Mouse (Mus musculus) limb, embryonic 13.5 days (tissue): Measurements from ENCODE around the gene Fbxo9. TPM values are rescaled to one million over a fixed set of nuclear protein-coding genes. Genes with fewer than 3 reads are reported as not detected.
"Not testable (repeated sequence)": the region's sequence is repeated elsewhere in the genome, so short reads cannot be mapped to it uniquely, and the experiment has no call there.

ENCODE experiments used
- ATAC-seq: fragments of 200-750 bp; cut with Nextera tagmentation; 2 replicates; pipeline ENCODE4 v1.8.0; 2017; ENCODE audit warnings: low read depth, moderate number of reproducible peaks, moderate TSS enrichment; ENCODE audit not compliant: low FRiP score
- H3K27ac ChIP-seq: fragments of 300-500 bp; sonication (generic); 2 replicates; pipeline ENCODE4 v1.5.1; 2015; ENCODE audit warnings: inconsistent platforms, mild to moderate bottlenecking, moderate library complexity
- H3K27me3 ChIP-seq: fragments of 300-500 bp; sonication (generic); 2 replicates; pipeline ENCODE4 v1.6.1; 2015; ENCODE audit warnings: mild to moderate bottlenecking, inconsistent platforms
- H3K36me3 ChIP-seq: fragments of 300-500 bp; sonication (generic); 2 replicates; pipeline ENCODE4 v1.6.1; 2015; ENCODE audit warnings: inconsistent platforms, mild to moderate bottlenecking, moderate library complexity
- H3K4me1 ChIP-seq: fragments of 300-500 bp; sonication (generic); 2 replicates; pipeline ENCODE4 v1.6.1; 2015; ENCODE audit warnings: inconsistent platforms
- H3K4me2 ChIP-seq: fragments of 300-500 bp; sonication (generic); replicated peaks from 2 replicates; pipeline ENCODE4 v1.6.1; 2015; ENCODE audit warnings: inconsistent platforms, mild to moderate bottlenecking, moderate library complexity
- H3K4me3 ChIP-seq: fragments of 300-500 bp; sonication (generic); 2 replicates; pipeline ENCODE4 v1.5.1; 2015; ENCODE audit warnings: moderate library complexity, mild to moderate bottlenecking, inconsistent platforms
- H3K9ac ChIP-seq: fragments of 300-500 bp; sonication (generic); 2 replicates; pipeline ENCODE4 v1.6.1; 2015; ENCODE audit warnings: mild to moderate bottlenecking, inconsistent platforms
- H3K9me3 ChIP-seq: fragments of 300-500 bp; sonication (generic); 2 replicates; pipeline ENCODE4 v1.6.1; 2016; ENCODE audit warnings: inconsistent platforms
- WGBS: fragments of 180-500 bp; shearing (Covaris S2); methylation state at CpG from one replicate; pipeline ENCODE4 v1.1.7; 2015; 5-methylcytosine and 5-hydroxymethylcytosine counted together
- polyA plus RNA-seq: library from polyadenylated mRNA; unstranded; fragments of >200 nt; fragmentation: Nextera tagmentation; extraction: Ambion mirVana; gene quantifications from 2 replicates; pipeline ENCODE4 v1.2.1, GENCODE M21; 2015

The Fbxo9 gene
- 36.8 and 39.4 TPM in 2 replicates for polyA plus RNA-seq

DNA sequence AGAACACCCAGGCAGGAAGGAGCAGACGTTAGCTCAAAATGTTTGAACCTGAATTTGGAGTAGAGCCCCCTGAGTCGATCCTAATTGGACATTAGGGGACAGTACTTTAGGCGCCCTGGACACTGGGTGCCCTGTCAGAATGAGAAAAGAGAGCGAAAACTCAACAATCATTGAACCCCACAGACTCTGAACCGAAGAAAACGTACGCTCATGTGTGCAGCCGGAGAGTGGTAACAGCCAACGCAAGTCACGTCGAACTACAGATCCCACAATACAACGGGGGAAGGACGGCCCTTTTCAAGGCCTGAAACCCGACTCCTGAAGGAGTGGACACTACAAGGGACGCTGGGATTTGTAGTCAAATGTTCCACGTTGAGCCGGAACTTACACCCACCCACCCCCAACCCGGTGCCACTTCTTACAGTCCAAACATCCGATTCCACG lies at the start of gene Fbxo9, which contains the start of gene Ick:
Gene Fbxo9, minus strand, starts transcription at position 270 of the 444 bp plus-strand sequence.
Gene Ick, plus strand, starts transcription at position 397 of the 444 bp plus-strand sequence.
- H3K27ac ChIP-seq, result peak within 1 kb of the TSS; percentile 95
- H3K9ac ChIP-seq, result peak within 1 kb of the TSS; percentile 95
- no peaks in the 10 kb centered on the region for H3K27me3 ChIP-seq
- peak within 1 kb of the TSS; percentile 92 for H3K4me3 ChIP-seq
- peaks cover 30% of the 10 kb centered on the region for H3K4me1 ChIP-seq
- no peaks in the 10 kb centered on the region for H3K9me3 ChIP-seq
- under 1% methylated on average over 20 of the region's 20 CpGs for whole genome bisulfite sequencing
- H3K4me2 ChIP-seq, result peak within 1 kb of the TSS; percentile 83
- ATAC-seq, result peak; percentile 95
- H3K36me3 ChIP-seq, result peaks cover 19% of the 10 kb centered on the region

DNA sequence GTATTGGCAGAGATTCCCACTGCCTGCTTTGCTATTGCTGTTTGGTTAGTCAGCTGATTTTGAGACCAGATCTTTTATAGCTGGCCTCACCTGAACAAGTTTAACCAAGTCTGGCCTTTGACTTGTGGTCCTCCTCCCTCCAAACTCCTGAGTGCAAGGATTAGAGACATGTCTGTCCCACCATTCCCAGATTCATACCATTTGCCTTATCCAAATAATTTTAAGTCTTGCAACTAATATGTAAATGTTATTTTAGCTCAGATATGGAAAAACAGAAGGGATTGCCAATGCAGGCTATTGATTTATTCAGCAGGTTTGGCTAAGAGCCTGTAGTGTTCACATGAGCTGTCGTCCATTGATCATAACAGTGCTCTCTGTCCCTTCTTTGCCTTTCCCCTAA lies 48.4 kb upstream of the Fbxo9 start:
- H3K4me3 ChIP-seq, result no peak overlapping the region
- no peak for ATAC-seq
- H3K9me3 ChIP-seq, result no peaks in the 10 kb centered on the region
- H3K4me2 ChIP-seq, result no peak overlapping the region
- no peaks in the 10 kb centered on the region for H3K4me1 ChIP-seq
- no peak overlapping the region for H3K27ac ChIP-seq
- H3K9ac ChIP-seq, result no peak overlapping the region
- peaks cover 87% of the 10 kb centered on the region for H3K36me3 ChIP-seq
- no peaks in the 10 kb centered on the region for H3K27me3 ChIP-seq
- WGBS, result 93% methylated on average over 1 of the region's 1 CpGs

DNA sequence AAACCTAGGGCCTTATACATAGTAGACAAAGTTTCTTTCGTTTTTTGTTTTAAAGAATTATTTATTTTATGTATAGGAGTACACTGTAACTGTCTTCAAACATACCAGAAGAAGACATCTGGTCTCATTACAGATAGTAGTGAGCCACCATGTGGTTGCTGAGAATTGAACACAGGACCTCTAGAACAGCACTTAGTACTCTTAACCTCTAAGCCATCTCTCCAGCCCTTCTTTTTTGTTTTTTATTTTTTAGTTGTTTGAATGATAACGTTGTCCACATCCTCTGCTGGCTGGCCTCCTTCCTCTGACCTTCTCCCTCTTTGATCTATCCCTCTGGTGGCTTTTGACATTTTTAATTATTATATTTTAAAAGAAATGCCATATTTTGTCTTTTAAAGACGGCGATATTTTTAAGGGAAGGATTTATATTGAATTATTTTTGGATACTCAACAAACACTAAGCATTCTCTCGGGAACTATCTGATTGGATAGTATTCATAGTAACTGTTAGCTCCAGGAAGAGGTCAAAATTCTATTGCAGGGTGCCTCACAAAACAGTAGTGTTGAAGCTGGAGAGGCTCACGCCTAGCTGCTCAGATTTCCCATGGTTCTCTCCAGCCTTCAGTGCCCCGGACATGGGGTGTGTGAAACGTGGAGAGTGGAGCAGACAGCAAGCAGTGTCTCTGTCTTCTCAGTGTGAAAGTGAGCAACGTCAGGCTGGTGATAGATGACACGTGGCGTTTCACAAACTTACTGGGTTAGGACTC lies 45.5 kb upstream of the Fbxo9 start:
- no peak for ATAC-seq
- no peak overlapping the region for H3K4me3 ChIP-seq
- H3K27ac ChIP-seq, result no peak overlapping the region
- H3K9me3 ChIP-seq, result no peaks in the 10 kb centered on the region
- WGBS, result 87% methylated on average over 11 of the region's 11 CpGs
- H3K4me1 ChIP-seq, result no peaks in the 10 kb centered on the region
- no peak overlapping the region for H3K4me2 ChIP-seq
- no peaks in the 10 kb centered on the region for H3K27me3 ChIP-seq
- H3K9ac ChIP-seq, result no peak overlapping the region
- peaks cover 80% of the 10 kb centered on the region for H3K36me3 ChIP-seq

DNA sequence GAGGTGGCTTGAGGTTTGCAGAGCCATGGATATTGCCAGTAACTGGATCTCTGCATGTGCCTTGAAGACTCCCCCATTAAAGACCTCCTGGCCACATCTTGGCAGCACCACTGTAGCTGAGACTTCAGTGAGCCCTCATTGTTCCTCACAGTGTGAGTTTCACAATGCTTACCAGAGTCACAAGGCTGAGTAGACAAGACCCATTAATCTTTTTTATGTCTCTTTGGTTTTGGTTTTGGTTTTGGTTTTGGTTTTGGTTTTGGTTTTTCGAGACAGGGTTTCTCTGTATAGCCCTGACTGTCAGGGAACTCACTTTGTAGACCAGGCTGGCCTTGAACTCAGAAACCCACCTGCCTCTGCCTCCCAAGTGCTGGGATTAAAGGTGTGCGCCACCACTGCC lies 40.9 kb upstream of the Fbxo9 start:
- WGBS, result 88% methylated on average over 2 of the region's 2 CpGs
- not testable (repeated sequence) for H3K9ac ChIP-seq, H3K9me3 ChIP-seq, H3K4me2 ChIP-seq, H3K4me3 ChIP-seq, H3K4me1 ChIP-seq, ATAC-seq, H3K27me3 ChIP-seq, H3K27ac ChIP-seq
- peaks cover 74% of the 10 kb centered on the region for H3K36me3 ChIP-seq

DNA sequence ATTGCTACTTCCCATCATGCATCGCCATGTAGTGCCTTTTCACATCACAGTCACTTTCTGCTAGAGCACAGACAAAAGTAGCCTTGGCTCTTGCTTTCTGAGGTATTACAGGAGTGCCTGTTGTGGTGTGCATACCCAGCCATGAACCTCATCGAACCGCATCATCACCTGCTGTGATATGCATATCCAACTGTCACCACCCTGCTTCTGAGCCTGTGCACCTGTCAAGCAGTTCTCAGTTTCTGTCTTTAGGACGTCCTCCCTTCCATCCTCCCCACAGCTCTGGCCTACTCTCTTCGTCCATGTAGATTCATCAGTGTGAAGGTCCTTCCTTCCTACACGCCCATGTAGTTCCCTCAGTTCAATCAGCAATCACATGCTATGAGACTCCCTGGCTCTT lies 39.3 kb upstream of the Fbxo9 start:
- Histone ChIP-seq H3K4me2 (no peak overlapping the region), H3K9ac (no peak overlapping the region), H3K27me3 (no peaks in the 10 kb centered on the region), H3K4me1 (no peaks in the 10 kb centered on the region), H3K4me3 (no peak overlapping the region), H3K36me3 (peaks cover 77% of the 10 kb centered on the region), H3K27ac (no peak overlapping the region), H3K9me3 (no peaks in the 10 kb centered on the region)
- ATAC-seq, result no peak
- 85% methylated on average over 6 of the region's 6 CpGs for WGBS

DNA sequence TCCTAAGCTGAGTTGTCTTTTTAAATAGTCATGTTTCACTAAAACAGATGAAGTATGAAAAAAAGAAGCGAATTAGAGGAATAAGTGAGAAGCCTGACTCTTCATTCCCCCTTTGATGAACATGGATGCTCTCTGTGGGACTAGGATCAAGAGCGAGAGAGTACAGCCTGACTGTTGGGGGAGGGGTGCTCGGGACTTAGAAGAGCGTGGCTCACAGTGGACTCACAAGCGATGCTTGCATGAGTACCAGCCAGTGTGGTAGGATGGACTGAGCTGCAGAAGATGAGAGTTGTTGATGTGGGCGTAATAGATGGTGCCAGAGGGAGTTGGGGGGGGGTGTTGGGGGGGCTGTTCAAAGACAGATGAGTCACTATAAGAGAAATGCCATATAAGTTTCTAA lies 37.8 kb upstream of the Fbxo9 start:
- Histone ChIP-seq H3K4me3 (no peak overlapping the region), H3K4me1 (no peaks in the 10 kb centered on the region), H3K27ac (no peak overlapping the region), H3K27me3 (no peaks in the 10 kb centered on the region), H3K9ac (no peak overlapping the region), H3K9me3 (peaks cover 8% of the 10 kb centered on the region), H3K36me3 (peaks cover 82% of the 10 kb centered on the region), H3K4me2 (no peak overlapping the region)
- WGBS, result 85% methylated on average over 6 of the region's 6 CpGs
- ATAC-seq, result no peak

DNA sequence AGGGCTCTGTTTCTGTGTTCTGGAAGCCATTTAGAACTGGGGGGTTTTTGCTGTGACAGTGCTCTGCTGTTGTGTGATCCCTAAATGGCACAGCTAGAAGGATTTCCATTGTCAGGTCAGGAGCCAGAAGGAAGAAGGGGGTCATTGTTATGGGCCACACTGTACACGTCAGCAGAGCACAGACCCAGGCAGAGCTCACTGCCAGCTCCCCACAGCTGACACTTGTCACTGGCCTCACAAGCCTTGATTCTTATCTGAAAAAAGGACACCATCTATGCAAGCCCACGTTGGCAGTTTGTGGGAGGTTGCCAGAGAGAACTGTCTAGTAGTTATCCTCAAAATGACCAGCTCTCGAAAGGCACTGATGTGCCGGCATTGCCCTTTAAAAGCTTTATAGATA lies 37.2 kb upstream of the Fbxo9 start:
- no peak for ATAC-seq
- Histone ChIP-seq H3K36me3 (peaks cover 82% of the 10 kb centered on the region), H3K4me2 (no peak overlapping the region), H3K4me1 (no peaks in the 10 kb centered on the region), H3K27me3 (no peaks in the 10 kb centered on the region), H3K9me3 (peaks cover 9% of the 10 kb centered on the region), H3K27ac (no peak overlapping the region), H3K9ac (no peak overlapping the region), H3K4me3 (no peak overlapping the region)
- 82% methylated on average over 4 of the region's 4 CpGs for WGBS

DNA sequence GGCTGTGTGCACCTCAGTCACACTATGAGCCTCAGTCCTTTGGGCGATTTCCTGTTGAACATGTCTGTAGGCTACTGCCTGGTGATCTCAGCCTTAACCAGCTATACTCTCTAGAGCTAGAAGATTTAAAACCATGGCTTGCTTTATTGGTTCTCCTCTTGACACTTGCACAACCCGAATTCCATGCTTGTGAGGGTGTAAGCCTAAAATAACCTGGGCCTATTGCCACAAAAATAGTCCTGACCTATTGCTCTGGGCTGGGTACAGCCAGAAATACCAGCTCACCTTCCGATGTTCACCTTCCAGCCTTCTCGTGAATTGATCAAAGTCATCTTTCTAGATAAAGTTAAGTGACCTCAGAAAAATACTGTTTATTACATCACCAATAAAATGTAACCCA lies 30.6 kb upstream of the Fbxo9 start:
- Histone ChIP-seq H3K36me3 (peaks cover 89% of the 10 kb centered on the region), H3K9ac (no peak overlapping the region), H3K4me3 (no peak overlapping the region), H3K4me2 (no peak overlapping the region), H3K9me3 (peaks cover 9% of the 10 kb centered on the region), H3K27ac (no peak overlapping the region), H3K4me1 (no peaks in the 10 kb centered on the region), H3K27me3 (no peaks in the 10 kb centered on the region)
- WGBS, result 87% methylated on average over 4 of the region's 4 CpGs
- no peak for ATAC-seq

DNA sequence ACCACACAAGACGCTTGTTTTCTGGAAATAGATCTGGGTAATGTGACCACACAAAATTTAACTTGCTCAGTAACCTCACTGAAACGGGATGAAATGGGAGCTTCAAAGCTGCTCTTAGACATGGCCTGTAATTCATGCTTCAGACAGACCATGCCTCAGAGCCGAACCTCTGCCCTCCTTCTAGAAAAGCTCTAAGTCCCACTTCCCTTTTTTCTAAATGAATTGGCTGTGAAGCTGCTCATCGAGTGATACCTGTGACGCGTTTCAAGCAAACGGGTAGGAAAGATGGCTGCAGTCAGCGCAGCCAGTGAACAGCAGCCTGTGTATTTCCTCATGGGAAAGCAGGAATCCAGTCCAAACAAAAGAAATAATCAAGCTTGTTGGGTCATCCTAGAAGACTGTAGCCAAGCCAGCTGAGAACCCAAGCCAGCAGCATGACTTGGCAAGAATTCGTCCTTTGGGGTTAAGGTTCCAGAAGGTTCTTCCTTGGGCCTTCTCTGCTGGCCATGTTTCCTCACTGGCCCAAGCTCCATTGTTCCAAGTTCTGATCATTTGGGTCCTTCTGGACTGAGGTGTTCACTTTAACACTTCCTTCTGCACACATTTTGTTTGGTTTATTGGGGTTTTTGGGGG lies 29.3 kb upstream of the Fbxo9 start:
- Histone ChIP-seq H3K27ac (no peak overlapping the region), H3K9ac (no peak overlapping the region), H3K4me2 (no peak overlapping the region), H3K4me3 (no peak overlapping the region), H3K36me3 (peaks cover 87% of the 10 kb centered on the region), H3K9me3 (peaks cover 9% of the 10 kb centered on the region), H3K27me3 (no peaks in the 10 kb centered on the region), H3K4me1 (no peaks in the 10 kb centered on the region)
- ATAC-seq, result no peak
- WGBS, result 91% methylated on average over 9 of the region's 9 CpGs

DNA sequence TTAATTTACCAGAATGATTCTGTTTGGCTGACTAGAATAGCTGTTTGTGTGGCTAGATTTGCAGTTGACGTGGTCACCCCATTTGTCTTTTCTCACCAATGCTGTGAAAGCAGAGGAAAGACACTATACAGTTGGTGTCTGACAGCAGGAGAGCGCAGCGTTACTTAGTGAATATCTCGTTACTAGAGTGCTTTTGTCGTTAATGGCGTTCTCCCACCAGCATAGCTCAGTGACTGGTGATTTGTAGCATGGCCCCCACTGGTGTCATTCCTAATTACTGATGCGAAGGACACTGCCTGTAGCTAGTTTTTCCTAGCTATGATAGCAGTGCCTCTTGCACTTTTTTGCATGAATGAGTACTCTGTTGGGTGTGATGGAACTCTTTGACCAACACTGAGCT lies 26.8 kb upstream of the Fbxo9 start:
- peaks cover 90% of the 10 kb centered on the region for H3K36me3 ChIP-seq
- H3K9ac ChIP-seq, result no peak overlapping the region
- no peaks in the 10 kb centered on the region for H3K4me1 ChIP-seq
- no peak for ATAC-seq
- no peaks in the 10 kb centered on the region for H3K9me3 ChIP-seq
- H3K4me2 ChIP-seq, result no peak overlapping the region
- WGBS, result 65% methylated on average over 7 of the region's 7 CpGs
- no peak overlapping the region for H3K27ac ChIP-seq
- no peak overlapping the region for H3K4me3 ChIP-seq
- H3K27me3 ChIP-seq, result no peaks in the 10 kb centered on the region

DNA sequence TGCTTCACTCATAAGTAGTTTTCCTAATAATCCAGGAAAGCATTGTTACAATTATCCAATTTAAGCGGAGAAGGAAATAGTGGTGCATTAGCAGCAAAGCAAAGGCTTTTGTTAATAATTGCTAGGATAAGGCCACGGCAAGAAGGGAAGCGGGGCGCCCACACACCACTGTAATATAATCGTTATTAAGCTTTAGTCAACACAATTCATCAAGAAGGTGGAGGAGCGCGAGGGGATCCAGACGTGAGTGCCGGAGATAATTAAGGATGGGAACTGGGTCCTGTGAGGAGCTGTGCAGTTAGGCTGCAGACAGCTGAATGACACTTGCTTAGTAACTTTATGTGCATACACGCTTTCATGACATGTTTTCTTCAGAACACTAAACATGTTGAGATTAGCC lies 17.8 kb upstream of the Fbxo9 start:
- Histone ChIP-seq H3K9ac (no peak overlapping the region), H3K27me3 (no peaks in the 10 kb centered on the region), H3K4me3 (no peak overlapping the region), H3K4me1 (peaks cover 3% of the 10 kb centered on the region; the same call in 1 of the 2 replicates), H3K27ac (no peak overlapping the region), H3K36me3 (peaks cover 30% of the 10 kb centered on the region), H3K9me3 (no peaks in the 10 kb centered on the region), H3K4me2 (no peak overlapping the region)
- 77% methylated on average over 10 of the region's 10 CpGs for WGBS
- ATAC-seq, result no peak

DNA sequence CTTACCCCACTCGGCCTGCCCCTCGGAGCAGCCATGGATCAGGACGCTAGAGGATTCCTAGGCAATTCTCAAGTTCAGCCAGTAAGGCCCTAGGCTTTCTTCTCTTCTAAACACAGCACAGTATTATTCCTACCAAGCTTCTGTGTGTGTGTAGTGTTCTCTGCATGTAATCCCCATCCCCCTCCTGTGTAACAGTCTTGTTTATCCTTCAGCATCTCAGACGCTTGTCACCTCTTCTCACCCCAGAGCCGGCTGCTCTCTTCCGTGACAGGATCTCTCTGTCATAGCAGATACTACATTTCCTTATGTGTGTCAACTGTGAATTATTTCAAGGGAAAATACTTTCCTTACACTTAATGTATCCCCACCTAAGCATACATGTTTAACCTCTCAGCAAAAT lies 17.1 kb upstream of the Fbxo9 start:
- Histone ChIP-seq H3K4me2 (no peak overlapping the region), H3K27ac (no peak overlapping the region), H3K4me1 (peaks cover 3% of the 10 kb centered on the region; the same call in 1 of the 2 replicates), H3K9ac (no peak overlapping the region), H3K9me3 (no peaks in the 10 kb centered on the region), H3K27me3 (no peaks in the 10 kb centered on the region), H3K36me3 (peaks cover 23% of the 10 kb centered on the region), H3K4me3 (no peak overlapping the region)
- no peak for ATAC-seq
- WGBS, result 83% methylated on average over 6 of the region's 6 CpGs
